Mouse (Mus musculus) megakaryocyte, embryonic 14.5 days (primary cell): Measurements from ENCODE around the gene Pias4. TPM values are rescaled to one million over a fixed set of nuclear protein-coding genes. Genes with fewer than 3 reads are reported as not detected.
"Not testable (repeated sequence)": the region's sequence is repeated elsewhere in the genome, so short reads cannot be mapped to it uniquely, and the experiment has no call there.

Experiments used
- H3K27me3 ChIP-seq: replicated peaks from 2 replicates; pipeline ENCODE3; 2012; ENCODE audit warnings: inconsistent platforms
- H3K36me3 ChIP-seq: replicated peaks from 2 replicates; pipeline ENCODE3; 2012; ENCODE audit warnings: low read length, inconsistent platforms, mixed read lengths
- H3K4me1 ChIP-seq: 2 replicates; pipeline ENCODE4 v1.6.1; 2012; ENCODE audit warnings: inconsistent platforms
- H3K4me3 ChIP-seq: replicated peaks from 2 replicates; pipeline ENCODE3; 2012; ENCODE audit warnings: moderate library complexity, mild to moderate bottlenecking, inconsistent platforms
- H3K9me3 ChIP-seq: 2 replicates; pipeline ENCODE4 v1.6.1; 2012; ENCODE audit warnings: inconsistent platforms
- FLI1 ChIP-seq: IDR thresholded peaks from 2 replicates; pipeline ENCODE4 v1.6.1; 2012; ENCODE audit warnings: low read length, inconsistent platforms, mixed read lengths
- GATA1 ChIP-seq: IDR thresholded peaks from 3 replicates; pipeline ENCODE4 v1.6.1; 2012; ENCODE audit warnings: mixed read lengths, low read length, inconsistent platforms, borderline replicate concordance
- polyA plus RNA-seq: library from polyadenylated mRNA; stranded (reverse); fragments of >175 nt; gene quantifications from 2 replicates; pipeline ENCODE4 v1.2.3, GENCODE M21; 2012; ENCODE audit warnings: low replicate concordance; ENCODE audit not compliant: insufficient read depth

Gene Pias4
- polyA plus RNA-seq, 1 experiment = 95.2 TPM

GRCm38 (mm10) chr10:81180946-81181345 lies 13.2 kb upstream of the Pias4 start:
- no peak overlapping the region for H3K4me3 ChIP-seq

GRCm38 (mm10) chr10:81179451-81180342 lies 12.0 kb upstream of the Pias4 start:
- Histone ChIP-seq H3K27me3 (no peaks in the 10 kb centered on the region), H3K9me3 (no peaks in the 10 kb centered on the region), H3K4me1 (peaks cover 84% of the 10 kb centered on the region), H3K36me3 (peaks cover 64% of the 10 kb centered on the region), H3K4me3 (peak overlapping the region; percentile 71)
- TF ChIP-seq FLI1 (no peak), GATA1 (no peak)

More at GRCm38 (mm10) chr10:81180946-81181345, 13.2 kb upstream of the Pias4 start:
- H3K36me3 ChIP-seq = peaks cover 76% of the 10 kb centered on the region
- no peaks in the 10 kb centered on the region for H3K27me3 ChIP-seq
- H3K4me1 ChIP-seq = peaks cover 79% of the 10 kb centered on the region
- H3K9me3 ChIP-seq = no peaks in the 10 kb centered on the region
- TF ChIP-seq GATA1 = no peak
- no peak for TF ChIP-seq FLI1

GRCm38 (mm10) chr10:81178927-81179326 lies 11.2 kb upstream of the Pias4 start:
- H3K36me3 ChIP-seq = peaks cover 56% of the 10 kb centered on the region
- H3K4me1 ChIP-seq = peaks cover 84% of the 10 kb centered on the region
- H3K9me3 ChIP-seq = no peaks in the 10 kb centered on the region
- TF ChIP-seq GATA1 (no peak), FLI1 (no peak)
- peak overlapping the region; percentile 98 for H3K4me3 ChIP-seq
- H3K27me3 ChIP-seq = no peaks in the 10 kb centered on the region

DNA sequence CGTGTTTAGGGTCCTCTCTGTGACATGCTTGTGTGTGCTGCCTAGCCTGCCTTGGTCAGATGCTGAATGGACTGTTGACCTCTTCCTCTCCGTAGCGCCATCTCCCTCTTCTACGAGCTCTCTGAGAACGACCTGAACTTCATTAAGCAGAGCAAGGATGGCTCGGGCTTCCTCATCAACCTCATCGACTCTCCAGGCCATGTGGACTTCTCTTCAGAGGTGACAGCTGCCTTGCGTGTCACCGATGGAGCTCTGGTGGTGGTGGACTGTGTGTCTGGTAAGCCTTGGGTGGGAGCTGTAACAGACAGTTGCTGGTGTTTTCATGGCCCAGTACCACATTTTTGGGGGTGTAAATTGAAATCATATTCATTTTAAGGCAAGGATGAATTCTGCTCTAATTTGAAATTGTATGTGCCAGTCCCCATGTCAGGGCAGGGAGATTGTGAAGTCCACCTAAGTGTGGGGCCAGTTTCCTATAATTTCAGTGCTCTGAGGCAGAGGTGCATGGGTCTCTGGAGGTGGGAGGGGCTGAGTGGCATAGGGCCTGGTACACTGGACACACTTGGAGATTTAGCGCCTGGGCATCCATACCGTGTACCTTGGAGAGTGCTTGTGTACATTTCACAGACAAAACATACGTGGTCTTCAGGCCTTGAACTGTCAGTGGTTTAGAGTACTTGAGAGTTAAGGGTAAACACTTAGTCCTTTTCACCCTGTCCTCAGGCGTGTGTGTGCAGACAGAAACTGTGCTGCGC lies 10.4 kb upstream of the Pias4 start:
- TF ChIP-seq GATA1 = no peak
- TF ChIP-seq FLI1 = no peak
- Histone ChIP-seq H3K4me3 (peak overlapping the region; percentile 98), H3K9me3 (no peaks in the 10 kb centered on the region), H3K27me3 (no peaks in the 10 kb centered on the region), H3K4me1 (peaks cover 85% of the 10 kb centered on the region), H3K36me3 (peaks cover 54% of the 10 kb centered on the region)

GRCm38 (mm10) chr10:81177491-81177925 lies 9.8 kb upstream of the Pias4 start:
- Histone ChIP-seq H3K9me3 (no peaks in the 10 kb centered on the region), H3K27me3 (no peaks in the 10 kb centered on the region), H3K4me3 (peak overlapping the region; percentile 98), H3K36me3 (peaks cover 53% of the 10 kb centered on the region), H3K4me1 (peaks cover 89% of the 10 kb centered on the region)
- no peak for TF ChIP-seq GATA1
- TF ChIP-seq FLI1 = no peak

- no peaks in the 10 kb centered on the region for H3K27me3 ChIP-seq
- TF ChIP-seq FLI1 (no peak), GATA1 (no peak)
- peak within 1 kb of the TSS; percentile 98 for H3K4me3 ChIP-seq
- H3K4me1 ChIP-seq = peaks cover 83% of the 10 kb centered on the region
- peaks cover 45% of the 10 kb centered on the region for H3K36me3 ChIP-seq
- H3K9me3 ChIP-seq = no peaks in the 10 kb centered on the region
Observed at GRCm38 (mm10) chr10:81176466-81177271, 8.9 kb upstream of the Pias4 start, which contains the start of gene Eef2. Gene Eef2, plus strand, starts transcription at chr10:81176631.

- TF ChIP-seq GATA1 (no peak), FLI1 (no peak)
- no peaks in the 10 kb centered on the region for H3K9me3 ChIP-seq
- H3K4me3 ChIP-seq = peak overlapping the region; percentile 98
- H3K27me3 ChIP-seq = no peaks in the 10 kb centered on the region
- peaks cover 39% of the 10 kb centered on the region for H3K36me3 ChIP-seq
- peaks cover 77% of the 10 kb centered on the region for H3K4me1 ChIP-seq
Observed at GRCm38 (mm10) chr10:81175936-81176465, 8.3 kb upstream of the Pias4 start.

DNA sequence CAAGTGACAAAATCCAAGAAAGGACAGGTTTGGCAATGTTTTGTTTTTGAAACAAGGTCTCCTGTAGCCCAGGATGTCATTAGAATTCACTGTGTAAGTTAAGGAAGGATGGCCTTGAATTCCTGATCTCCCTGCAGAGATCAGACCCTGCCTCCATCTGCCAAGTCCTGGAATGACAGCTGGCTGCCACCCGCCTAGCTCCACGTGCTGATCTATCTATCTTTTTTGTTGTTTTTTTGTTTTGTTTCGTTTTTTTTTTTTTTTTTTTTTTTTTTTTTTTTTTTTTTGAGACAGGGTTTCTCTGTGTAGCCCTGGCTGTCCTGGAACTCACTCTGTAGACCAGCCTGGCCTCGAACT lies 7.6 kb upstream of the Pias4 start:
- Histone ChIP-seq H3K36me3 (peaks cover 33% of the 10 kb centered on the region), H3K4me3 (peak overlapping the region; percentile 98), H3K4me1 (peaks cover 70% of the 10 kb centered on the region)
- H3K27me3 ChIP-seq, H3K9me3 ChIP-seq: not testable (repeated sequence)

- H3K4me1 ChIP-seq = peaks cover 65% of the 10 kb centered on the region
- no peaks in the 10 kb centered on the region for H3K9me3 ChIP-seq
- no peaks in the 10 kb centered on the region for H3K27me3 ChIP-seq
- H3K36me3 ChIP-seq = peaks cover 27% of the 10 kb centered on the region
- TF ChIP-seq GATA1 (no peak), FLI1 (no peak)
- H3K4me3 ChIP-seq = peak overlapping the region; percentile 89
Observed at GRCm38 (mm10) chr10:81174617-81175344, 7.1 kb upstream of the Pias4 start.
